Mouse (Mus musculus) lung, postnatal 25 days (tissue): ENCODE measurements at regions not wholly inside any gene's neighbourhood (a gene's known extent, or its start where the extent isn't known, plus 50 kb on each side); places are given as distances from the start of the nearest gene placed in this dataset.

Experiments used
- DNase-seq: peaks from one replicate; pipeline ENCODE4 v3.0.0; 2022; ENCODE audit warnings: low spot score

DNA sequence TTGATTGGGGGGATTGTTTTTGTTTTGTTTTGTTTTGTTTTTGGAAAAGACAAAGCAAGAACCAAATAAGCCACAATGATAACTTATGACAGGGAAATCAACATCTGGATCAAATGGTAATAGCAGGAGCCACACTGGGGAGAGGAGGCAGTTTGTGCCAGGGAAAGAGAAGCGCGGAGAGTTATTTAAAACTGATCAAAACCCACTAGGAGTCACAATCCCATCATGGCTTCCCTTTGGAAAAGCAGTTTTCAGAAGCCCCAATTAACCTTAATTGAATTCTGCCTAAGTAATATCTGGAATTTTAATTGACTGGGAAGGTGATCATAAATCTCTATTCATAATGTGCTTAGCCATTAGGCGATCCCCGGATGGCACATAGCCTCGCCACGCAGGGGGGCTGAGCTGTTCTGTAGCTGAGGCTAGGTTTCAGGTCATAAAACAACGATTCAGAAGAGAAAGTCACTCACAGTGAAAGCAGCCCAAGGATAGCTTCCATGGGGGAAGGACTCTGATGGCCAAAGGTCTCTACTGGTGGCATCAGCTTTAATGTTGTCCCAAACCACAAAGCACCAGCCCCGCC lies 86.4 kb upstream of the Noct start:
- no peak for DNase-seq

DNA sequence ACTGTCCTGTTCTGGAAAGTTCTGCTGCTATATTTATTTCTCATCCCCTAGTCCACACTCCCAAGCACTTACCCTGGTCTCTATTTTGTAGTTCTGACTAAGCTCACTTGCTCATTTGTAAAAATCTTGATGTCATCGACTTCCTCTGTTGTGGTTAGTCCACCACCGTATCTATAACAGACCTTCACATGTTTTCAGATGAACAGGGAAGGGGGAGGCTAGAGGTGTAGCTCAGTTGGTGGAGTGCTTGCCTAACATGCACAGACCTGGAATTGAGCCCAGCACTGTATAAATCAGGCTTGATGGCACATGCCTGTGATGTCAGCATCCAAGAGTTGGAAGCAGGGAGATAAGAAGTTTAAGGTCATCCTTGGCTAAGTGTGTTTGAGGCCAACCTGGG lies 78.3 kb upstream of the Noct start:
- no peak for DNase-seq

DNA sequence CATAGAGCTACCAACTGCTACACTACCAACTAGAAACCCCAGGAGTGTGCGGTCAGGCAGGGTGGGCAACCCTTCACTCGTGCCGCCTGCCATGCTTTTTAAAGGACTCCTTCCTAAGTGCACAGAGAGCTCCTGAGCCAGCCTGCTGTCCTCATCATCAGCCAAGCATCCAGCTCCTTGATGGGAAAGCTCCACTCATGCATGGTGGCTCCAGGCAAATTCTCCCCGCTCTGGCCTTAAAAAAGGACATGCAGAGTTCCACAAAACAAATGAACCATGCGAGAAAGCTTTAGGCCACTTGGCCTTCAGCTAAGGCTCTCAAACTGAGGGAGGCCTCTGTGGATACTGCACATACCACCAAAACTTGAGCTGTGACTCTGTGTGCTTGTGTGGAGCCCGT lies 74.2 kb upstream of the Noct start:
- no peak for DNase-seq

DNA sequence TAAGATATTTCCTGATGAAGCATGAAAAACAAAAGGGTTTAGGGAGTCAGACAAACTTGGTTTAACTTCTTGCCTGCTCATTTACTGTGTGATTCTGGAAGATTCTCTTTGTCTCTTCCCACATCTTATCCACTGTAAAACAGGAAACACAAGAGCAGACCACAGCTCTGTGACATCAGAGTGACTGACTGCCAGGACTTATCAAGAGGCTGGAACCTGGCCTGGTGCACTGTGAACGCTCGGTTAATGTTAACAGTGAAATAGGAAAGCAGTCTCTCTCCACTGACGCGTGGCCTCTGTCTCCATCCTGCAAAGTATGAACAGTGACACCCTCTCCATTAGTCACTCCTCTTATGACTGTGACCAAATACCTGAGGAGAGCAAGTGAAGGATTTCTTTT lies 73.1 kb upstream of the Noct start:
- DNase-seq: no peak

DNA sequence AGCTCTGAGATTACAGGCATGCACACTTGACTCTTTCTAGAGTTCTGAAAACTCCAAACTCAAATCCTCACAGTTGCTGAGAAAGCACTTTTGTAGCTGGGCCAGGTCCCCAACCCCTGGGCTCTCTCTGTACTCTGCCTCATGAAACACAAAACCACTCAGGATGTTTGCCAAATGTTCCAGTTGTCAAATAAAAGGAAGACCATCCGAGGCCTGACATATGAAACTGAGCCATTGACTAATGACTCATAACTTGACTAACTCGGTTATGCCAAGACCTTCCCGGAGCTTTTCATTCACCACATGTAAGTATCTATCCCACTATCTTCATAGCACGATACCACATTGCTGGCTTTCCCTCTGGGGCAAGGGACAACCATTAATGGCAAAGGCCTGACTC lies 68.6 kb upstream of the Noct start:
- DNase-seq: peak; percentile 22

DNA sequence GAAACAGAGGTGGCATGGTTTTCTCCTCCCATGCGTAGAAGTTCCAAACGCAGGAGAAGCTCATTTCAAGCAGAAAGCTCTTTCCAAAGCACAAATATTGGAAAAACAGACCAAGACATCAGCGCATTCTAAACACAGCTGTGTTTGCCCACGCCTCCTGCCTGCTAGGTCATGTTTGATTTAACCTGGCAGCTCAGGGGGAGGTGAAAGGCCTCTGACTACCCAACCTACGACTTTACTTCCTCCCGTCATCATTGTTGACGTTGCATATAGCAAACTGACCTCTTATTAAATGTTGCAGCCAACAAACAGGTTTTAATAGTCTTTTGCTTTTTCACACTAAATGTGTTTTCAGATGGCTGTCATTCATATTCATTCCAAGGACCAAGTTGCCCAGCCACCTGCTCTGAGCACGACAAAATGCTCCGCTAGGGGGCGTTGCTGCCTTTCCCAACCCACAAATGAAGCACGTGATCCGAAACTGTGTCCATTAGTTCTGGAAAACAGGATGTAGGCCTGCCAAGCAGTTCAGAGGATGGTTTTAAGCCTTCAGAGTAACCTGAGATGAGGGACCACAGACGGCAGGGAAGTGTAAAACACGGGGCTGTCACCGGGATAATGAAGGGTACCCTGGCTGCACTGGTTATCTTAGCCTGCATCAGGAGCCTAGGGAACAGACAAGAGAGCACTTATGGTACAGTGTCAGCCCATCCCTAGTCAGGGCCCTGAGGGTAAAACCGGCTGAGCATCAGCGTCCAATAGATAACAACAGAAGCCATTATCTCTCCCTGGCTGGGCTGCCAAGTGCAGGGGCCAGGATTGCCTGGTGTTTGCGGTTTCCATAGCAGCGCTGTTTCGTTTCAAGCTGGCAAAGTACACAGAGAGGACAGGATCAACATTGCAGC lies 67.6 kb upstream of the Noct start:
- peak; percentile 71 for DNase-seq

DNA sequence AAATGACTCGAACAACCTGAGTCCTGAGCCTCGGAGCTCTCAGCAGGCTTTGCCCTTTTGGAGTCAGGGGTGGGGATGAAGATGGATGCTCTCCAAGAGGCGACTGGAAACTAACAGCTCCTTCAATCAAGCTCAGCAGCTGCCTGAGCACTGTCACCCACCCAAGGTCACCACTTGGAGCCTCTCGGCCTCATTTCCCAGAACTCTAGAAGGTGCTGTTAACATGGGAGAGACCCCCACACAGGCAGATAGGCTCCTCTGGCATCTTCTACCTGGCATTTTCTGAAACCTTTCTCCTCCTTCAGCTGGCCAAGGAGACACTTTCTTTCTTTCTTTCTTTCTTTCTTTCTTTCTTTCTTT lies 67.0 kb upstream of the Noct start:
- no peak for DNase-seq

DNA sequence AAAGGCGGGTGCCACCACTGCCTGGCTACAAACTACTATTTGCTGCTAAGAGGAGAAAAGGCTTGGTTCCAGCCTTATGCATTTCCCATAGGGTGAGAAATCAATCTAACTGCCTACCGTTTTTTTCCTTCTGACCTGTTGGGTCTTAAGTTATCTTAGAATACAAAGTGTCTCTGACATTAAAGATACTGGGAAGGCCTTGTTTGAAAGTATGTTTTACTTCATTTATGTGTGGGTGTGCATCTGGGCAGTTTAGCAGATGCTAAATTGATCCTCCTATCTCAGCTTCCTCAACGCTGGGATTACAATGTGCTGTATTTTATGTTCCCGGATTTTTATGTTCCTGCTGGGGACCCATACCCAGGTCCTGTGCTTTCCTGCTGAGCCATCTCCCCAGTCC lies 65.8 kb upstream of the Noct start:
- DNase-seq: no peak

DNA sequence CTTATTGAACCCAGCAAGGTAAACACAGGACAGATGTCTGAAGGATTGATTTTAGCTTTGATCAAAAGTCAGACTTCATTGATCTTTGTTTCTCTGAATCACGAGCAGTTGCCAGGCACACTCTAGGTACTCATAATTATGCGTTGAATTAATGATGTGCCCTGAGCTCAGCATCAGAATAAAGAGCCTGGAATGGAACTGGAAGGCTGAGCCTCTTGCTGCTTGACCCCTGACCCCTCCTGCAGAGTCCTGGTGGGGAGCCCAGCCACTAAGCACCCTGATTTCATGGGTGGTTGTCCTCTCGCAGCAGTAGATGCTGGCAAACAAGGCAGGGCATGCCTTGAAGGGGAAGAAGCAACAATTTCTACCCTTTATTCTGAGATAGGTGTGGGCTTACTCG lies 64.9 kb upstream of the Noct start:
- no peak for DNase-seq

DNA sequence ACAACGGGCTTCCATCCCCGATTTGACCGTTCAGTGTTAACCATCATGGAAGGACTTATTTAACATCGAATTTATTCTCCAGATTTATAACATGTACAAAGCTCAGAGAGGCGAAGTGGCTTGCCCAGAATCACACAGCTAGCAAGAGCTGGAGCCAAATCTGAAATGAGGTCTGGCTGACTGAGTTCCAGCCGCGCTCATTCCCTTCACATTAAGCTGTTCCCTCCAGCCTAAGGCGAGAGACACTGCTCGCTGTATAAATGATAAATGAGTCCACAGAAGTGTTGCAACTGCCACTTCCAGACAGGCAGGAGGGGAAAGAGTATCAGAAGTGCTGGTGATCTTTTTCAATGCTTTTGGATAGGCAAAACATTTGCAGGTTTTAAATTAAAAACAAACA lies 64.4 kb upstream of the Noct start:
- no peak for DNase-seq

DNA sequence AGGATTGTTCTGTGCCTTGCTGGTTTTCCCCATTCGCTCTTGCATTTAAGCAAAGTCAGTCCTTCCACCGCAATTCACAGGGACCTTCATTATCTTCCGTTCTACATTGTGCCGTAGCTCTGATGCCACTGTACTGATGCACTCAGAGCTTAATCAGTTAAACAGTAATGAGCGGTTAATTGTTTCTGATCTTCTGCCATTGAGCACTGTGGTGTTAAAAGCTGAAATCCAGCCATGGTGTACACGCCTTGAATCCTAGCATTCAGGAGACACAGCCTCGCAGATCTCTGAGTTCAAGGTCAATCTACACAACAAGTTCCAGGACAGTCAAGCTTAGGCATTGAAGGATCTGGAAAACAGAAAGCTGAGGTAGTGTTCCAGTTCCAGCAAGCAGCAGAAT lies 63.6 kb upstream of the Noct start:
- DNase-seq: no peak

DNA sequence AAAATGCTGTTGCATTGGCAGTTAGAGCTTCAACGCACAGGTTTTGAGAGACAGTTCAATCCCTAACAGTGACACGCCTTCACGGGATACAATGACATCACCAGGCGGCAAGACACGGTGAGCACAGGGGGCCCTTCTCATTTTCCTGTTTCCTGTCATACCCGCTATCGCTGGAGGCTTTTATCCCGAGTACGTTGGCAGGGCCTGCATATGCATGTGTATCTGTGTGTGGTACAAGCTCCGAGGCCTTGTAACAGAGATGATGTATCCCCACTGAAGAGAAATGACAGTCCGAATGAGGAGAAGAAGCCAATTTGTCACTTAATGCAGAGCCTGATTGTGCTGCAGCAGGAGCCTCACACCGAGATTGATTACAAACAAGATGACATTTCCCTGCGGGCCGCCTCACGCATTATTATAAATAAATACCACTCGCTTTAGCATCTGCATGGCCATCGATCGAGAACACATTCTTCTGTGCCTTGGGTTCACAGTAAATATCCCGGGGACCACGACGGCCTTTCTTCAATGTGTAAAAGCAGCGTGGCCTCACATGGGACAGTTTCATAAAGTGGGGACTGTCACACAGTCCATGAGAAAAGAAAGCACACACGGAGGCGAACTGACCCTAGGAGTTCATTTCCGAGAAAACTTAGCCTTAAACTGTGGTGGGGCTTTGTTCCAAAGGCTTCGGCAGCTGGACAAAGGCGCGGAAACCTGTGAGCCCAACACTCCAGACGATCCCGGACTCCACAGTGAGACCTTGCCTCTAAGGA lies 54.9 kb upstream of the Noct start:
- no peak for DNase-seq

DNA sequence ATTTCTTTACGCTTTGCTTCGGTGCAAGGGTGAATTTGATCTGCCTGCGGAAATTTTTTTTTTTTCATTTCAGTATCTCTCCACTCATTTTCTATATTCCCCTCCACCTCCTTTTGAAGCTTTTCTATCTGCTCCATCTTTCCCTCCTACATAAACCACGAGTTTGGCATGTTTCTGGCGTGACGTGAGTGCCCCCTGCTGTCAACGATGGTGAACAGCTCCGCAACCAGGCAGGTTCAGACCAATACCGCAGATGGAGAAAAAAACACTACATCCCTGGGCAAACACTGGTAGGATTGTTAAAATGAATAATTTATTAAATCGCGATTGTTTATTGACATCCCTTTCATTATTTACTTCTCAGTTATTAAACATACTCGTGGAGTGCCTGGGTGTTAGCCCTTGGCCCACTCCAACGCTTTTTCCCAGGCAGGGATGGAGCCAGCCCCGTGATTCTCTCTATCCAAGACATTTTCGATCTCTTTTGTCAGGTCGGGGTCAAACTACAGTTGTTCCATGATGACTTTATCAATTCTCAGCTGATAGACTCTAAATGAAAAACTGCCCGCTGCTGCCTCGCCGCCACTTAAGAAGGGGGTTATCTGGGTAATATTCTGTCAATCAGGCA lies 53.9 kb upstream of the Noct start:
- DNase-seq: peak; percentile 82
